Mouse (Mus musculus): ENCODE measurements at regions not wholly inside any gene's neighbourhood (a gene's known extent, or its start where the extent isn't known, plus 50 kb on each side); places are given as distances from the start of the nearest gene placed in this dataset.

DNA sequence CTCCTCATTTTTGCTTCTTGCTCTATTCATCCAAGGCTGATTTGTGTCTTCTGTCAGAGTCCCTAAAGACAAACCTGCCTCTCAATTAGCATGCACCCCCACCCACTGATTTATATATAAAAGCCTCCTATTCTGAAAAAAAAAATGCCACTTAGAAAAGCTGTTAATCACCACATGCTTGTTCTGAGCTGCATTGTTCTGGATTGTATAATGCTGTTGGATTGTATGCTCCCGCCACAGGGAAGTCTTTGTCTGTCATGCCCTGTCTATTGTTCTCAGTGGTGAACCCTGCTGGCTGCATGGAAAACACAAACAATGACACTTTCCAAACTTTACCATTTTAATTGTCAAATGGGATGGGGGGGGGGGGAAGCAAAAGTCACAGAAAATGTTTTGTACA lies 831.9 kb upstream of the Tenm2 start:
- TF ChIP-seq POLR2A (IDR thresholded peaks at IDR 0.05; ENCODE audit: extremely low read depth, insufficient read depth, low read length) (no peak), CTCF (IDR thresholded peaks at IDR 0.05; ENCODE audit: extremely low read depth, insufficient read depth, low read length) (no peak)

All from cortical plate, adult 2 months (tissue).